Mouse (Mus musculus) ES-Bruce4 (cell line): ENCODE measurements around the gene Foxl2. TPM values are rescaled to one million over a fixed set of nuclear protein-coding genes. Genes with fewer than 3 reads are reported as not detected.

Source experiments
- H3K27ac ChIP-seq: 2 replicates; pipeline ENCODE4 v1.5.1; 2012; ENCODE audit warnings: low read length, inconsistent platforms; ENCODE audit not compliant: insufficient read depth
- H3K27me3 ChIP-seq: 2 replicates; pipeline ENCODE4 v1.6.1; 2012; ENCODE audit warnings: mild to moderate bottlenecking, low read length, inconsistent platforms; ENCODE audit not compliant: control insufficient read depth, poor library complexity, insufficient read depth, severe bottlenecking
- H3K36me3 ChIP-seq: 2 replicates; pipeline ENCODE4 v1.6.1; 2012; ENCODE audit warnings: inconsistent platforms, mild to moderate bottlenecking, low read length, moderate library complexity; ENCODE audit not compliant: control insufficient read depth, poor library complexity, insufficient read depth, severe bottlenecking
- H3K4me1 ChIP-seq: one replicate; pipeline ENCODE4 v1.8.1; 2011; ENCODE audit warnings: low read length; ENCODE audit not compliant: control insufficient read depth, insufficient read depth
- H3K4me3 ChIP-seq: 2 replicates; pipeline ENCODE4 v1.5.1; 2011; ENCODE audit warnings: low read depth, mild to moderate bottlenecking, low read length
- H3K9ac ChIP-seq: 2 replicates; pipeline ENCODE4 v1.6.1; 2012; ENCODE audit warnings: low read depth, mild to moderate bottlenecking, inconsistent platforms; ENCODE audit not compliant: poor library complexity, severe bottlenecking
- H3K9me3 ChIP-seq: replicated peaks from 2 replicates; pipeline ENCODE4 v1.6.1; 2012; ENCODE audit warnings: mild to moderate bottlenecking, low read length, inconsistent platforms; ENCODE audit not compliant: control insufficient read depth, poor library complexity, insufficient read depth, severe bottlenecking
- CTCF ChIP-seq: IDR thresholded peaks from one replicate; pipeline ENCODE4 v1.8.1; 2011; ENCODE audit warnings: low read depth, low read length
- EP300 ChIP-seq: IDR thresholded peaks from 2 replicates; pipeline ENCODE4 v1.6.1; 2011; ENCODE audit warnings: low read depth, low read length; ENCODE audit not compliant: insufficient read depth
- POLR2A ChIP-seq: IDR thresholded peaks from one replicate; pipeline ENCODE4 v1.8.1; 2011; ENCODE audit warnings: low read length; ENCODE audit not compliant: insufficient read depth
- polyA plus RNA-seq: library from polyadenylated mRNA; stranded (reverse); fragments of >200 nt; gene quantifications from 2 replicates; pipeline ENCODE4 v1.2.4, GENCODE M21; 2011; ENCODE audit warnings: low read depth; ENCODE audit not compliant: missing spikeins, insufficient read depth, insufficient read length

Foxl2 gene
- polyA plus RNA-seq, 1 experiment: 0.67 TPM

DNA sequence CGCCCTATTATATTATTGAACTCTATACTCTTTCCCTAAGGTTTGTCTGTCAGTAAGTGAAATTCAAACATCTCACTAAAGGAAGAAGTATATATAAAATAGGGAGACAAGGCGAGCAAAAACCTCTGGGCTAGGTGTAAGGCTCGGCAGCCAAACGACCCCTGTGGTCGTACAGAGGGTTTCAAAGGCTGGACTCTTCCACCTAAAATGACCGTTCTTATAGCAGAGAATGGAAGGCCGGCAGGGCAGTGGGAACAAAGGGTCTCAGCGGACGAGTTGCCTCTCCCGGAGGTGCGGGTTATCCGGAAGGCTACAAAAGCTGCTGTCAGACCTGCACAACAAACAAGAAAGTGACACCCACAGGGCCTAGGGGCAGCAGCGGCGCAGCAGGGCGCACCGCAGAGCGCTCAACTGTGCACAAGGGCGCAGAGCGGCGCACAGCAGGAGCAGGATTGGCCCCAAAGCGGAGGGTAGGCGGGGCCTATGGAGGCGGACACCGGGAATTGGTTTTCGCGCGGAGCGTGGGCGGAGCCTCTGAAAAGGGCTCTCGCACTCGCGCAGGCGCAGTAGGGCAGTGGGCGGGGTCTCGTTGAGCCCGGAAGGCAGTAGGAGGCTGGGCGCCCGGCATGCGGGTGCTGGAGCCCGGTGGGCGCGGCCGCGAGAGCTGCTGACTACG is 30.9 kb downstream of the Foxl2 start, which contains the start of gene Faim:
Gene Faim (plus strand): TSS at position 574 of the 676 bp plus-strand sequence.
- TF ChIP-seq EP300 (no peak), POLR2A (peak; percentile 18)
- Histone ChIP-seq H3K4me3 (peak within 1 kb of the TSS; percentile 71), H3K9ac (peak within 1 kb of the TSS; percentile 80), H3K27ac (no peak within 1 kb of the TSS), H3K9me3 (no peaks in the 10 kb centered on the region), H3K27me3 (no peaks in the 10 kb centered on the region), H3K4me1 (no peaks in the 10 kb centered on the region), H3K36me3 (no peaks in the 10 kb centered on the region)

DNA sequence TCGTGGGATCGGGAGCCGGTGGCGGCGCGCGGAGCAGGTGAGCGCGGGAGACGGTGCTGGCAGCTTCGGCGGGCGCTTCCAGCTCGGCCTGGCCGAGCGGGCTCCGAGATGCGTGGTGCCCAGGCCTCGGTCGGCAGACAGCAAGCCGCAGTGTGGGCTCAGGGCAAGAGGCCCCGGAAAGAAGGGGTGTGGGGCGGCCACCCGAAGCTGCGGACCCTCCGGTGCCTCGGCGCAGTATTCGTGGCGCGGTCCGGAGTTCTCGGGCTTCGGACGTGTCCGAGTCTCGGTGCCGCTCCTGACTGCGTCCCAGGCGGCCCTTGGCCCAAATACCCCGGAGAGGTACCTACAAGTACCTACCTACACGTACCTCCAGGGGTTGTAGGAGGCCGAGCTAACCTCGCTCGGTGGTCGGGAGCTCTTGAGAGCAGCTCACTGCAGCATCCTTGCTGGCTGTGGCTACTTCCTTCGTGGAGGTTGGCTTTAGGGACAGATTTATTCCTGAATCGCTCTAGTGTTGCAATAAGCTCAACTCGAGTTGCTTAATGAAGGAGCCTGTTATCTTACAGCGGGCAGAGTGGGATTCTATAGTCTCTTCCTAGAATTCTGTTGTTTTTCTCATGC is 31.5 kb downstream of the Foxl2 start:
- Histone ChIP-seq H3K9me3 (no peaks in the 10 kb centered on the region), H3K9ac (peak overlapping the region; percentile 80), H3K27ac (no peak overlapping the region), H3K4me1 (no peaks in the 10 kb centered on the region), H3K27me3 (no peaks in the 10 kb centered on the region), H3K36me3 (no peaks in the 10 kb centered on the region), H3K4me3 (peak overlapping the region; percentile 64)
- TF ChIP-seq CTCF (no peak), EP300 (no peak), POLR2A (no peak)

DNA sequence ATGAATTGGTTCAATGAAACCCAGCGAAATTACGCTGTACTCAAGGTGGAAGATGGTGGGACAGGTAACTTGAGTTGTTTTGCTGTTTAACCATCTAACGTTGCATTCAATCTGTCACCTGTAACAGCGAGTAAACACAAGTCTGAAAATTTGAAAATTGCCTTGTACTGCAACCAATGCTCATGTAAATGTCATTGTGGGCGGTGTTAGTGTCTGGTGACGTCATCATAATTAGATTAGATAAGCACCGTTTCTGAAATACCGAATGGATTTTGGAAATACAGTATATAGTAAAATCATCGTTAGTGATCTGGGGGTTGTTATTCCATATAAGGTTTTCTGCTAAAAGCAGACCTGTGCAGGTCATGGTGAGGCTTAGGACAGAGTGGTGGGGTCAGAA is 32.0 kb downstream of the Foxl2 start:
- Histone ChIP-seq H3K27me3 (no peaks in the 10 kb centered on the region), H3K9ac (peak overlapping the region; percentile 80), H3K27ac (no peak overlapping the region), H3K36me3 (no peaks in the 10 kb centered on the region), H3K9me3 (no peaks in the 10 kb centered on the region), H3K4me3 (no peak overlapping the region), H3K4me1 (no peaks in the 10 kb centered on the region)
- TF ChIP-seq EP300 (no peak), CTCF (no peak), POLR2A (no peak)

DNA sequence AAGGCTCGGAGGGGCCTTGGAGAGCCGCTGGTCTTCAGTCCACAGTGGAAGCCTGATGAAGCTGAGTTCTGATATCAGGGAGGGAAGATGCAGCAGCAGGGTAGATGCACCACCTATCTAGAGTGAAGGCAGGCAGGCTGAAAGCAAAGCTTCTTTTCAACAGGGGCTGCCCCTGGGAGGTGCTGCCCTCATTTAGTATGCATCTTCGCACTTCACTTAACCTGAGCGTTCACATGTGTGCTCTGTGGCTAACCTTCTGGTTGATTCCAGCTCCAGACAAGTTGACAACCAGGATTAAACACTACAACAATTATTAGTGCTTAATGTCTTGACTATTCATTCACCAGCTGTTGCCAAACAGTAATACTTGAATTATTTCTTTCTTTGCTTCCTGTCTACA is 39.0 kb downstream of the Foxl2 start:
- no peak overlapping the region for H3K27ac ChIP-seq
- H3K9ac ChIP-seq: no peak overlapping the region
- TF ChIP-seq POLR2A: no peak
- no peak for TF ChIP-seq EP300
- no peak for TF ChIP-seq CTCF
- no peaks in the 10 kb centered on the region for H3K4me1 ChIP-seq
- H3K9me3 ChIP-seq: no peaks in the 10 kb centered on the region
- no peak overlapping the region for H3K4me3 ChIP-seq
- no peaks in the 10 kb centered on the region for H3K36me3 ChIP-seq
- no peaks in the 10 kb centered on the region for H3K27me3 ChIP-seq

DNA sequence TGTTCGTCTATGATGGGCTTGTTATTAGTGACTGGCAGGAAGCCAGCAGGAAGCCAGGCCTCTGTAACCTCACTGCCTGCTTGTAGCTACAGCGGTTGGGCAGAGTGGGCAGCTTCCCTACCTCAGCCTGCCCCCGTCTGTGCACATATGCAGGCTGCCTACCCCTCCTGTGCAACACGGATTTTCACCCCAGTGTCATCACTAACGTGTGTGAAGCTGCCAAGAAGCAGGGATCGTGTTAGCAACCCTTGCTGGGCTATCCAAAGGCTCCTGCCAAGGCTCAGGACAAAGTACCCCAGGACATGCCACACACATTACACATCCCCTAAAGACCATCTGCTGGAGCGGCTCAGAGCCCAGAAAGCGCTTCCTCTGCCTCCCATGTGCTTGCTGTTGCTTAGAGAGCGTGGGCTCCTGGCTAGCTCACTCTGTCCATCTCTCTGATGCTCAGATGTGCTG is 44.8 kb downstream of the Foxl2 start:
- Histone ChIP-seq H3K9me3 (no peaks in the 10 kb centered on the region), H3K9ac (no peak overlapping the region), H3K27ac (no peak overlapping the region), H3K36me3 (no peaks in the 10 kb centered on the region), H3K4me1 (no peaks in the 10 kb centered on the region), H3K27me3 (no peaks in the 10 kb centered on the region), H3K4me3 (no peak overlapping the region)
- TF ChIP-seq EP300: no peak
- TF ChIP-seq POLR2A: no peak
- TF ChIP-seq CTCF: no peak

DNA sequence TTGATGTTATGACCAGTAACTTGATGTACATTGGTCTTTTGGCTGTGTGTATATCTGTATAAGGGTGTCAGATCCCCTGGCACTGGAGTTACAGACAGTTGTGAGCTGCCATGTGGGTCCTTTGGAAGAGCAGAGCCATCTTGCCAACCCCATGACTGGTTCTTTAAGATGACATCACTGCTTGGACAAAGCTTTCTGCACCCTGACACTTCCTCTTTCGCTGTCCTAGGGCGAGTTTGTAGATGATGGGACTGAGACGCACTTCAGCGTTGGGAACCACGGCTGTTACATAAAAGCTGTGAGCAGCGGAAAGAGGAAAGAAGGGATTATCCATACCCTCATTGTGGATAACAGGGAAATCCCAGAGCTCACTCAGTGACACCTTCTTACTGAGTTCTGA is 46.2 kb downstream of the Foxl2 start:
- Histone ChIP-seq H3K9me3 (no peaks in the 10 kb centered on the region), H3K4me1 (no peaks in the 10 kb centered on the region), H3K4me3 (no peak overlapping the region), H3K27me3 (no peaks in the 10 kb centered on the region), H3K36me3 (no peaks in the 10 kb centered on the region), H3K27ac (no peak overlapping the region), H3K9ac (no peak overlapping the region)
- no peak for TF ChIP-seq POLR2A
- no peak for TF ChIP-seq CTCF
- TF ChIP-seq EP300: no peak

Other genes with a start within 250 kb of the Foxl2 start
- 1.1 and 1.8 TPM in 2 replicates for gene Prr23a1, start 112.8 kb upstream of the Foxl2 start, polyA plus RNA-seq
- not detected in 2 replicates for gene Prr23a2, start 98.8 kb upstream of the Foxl2 start, polyA plus RNA-seq
- gene Prr23a3, start 90.5 kb upstream of the Foxl2 start, polyA plus RNA-seq: 5.4 TPM in 2 replicates
- gene 7420426K07Rik, start 52.2 kb upstream of the Foxl2 start, polyA plus RNA-seq: not detected in 2 replicates
- 35.4 and 35.6 TPM in 2 replicates for gene Faim, start 31.1 kb downstream of the Foxl2 start, polyA plus RNA-seq
- gene Gm1123, start 80.4 kb downstream of the Foxl2 start, polyA plus RNA-seq: not detected in 2 replicates
- 53.8 and 55.5 TPM in 2 replicates for gene Pik3cb, start 185.3 kb downstream of the Foxl2 start, polyA plus RNA-seq